Mouse (Mus musculus): ENCODE results near the gene Slc37a1. TPM values are rescaled to one million over a fixed set of nuclear protein-coding genes. Genes with fewer than 3 reads are reported as not detected.

The Slc37a1 gene
- polyA plus RNA-seq (2015; fragmentation: Nextera tagmentation; extraction: Ambion mirVana): 3.3 and 4.0 TPM in 2 replicates

DNA sequence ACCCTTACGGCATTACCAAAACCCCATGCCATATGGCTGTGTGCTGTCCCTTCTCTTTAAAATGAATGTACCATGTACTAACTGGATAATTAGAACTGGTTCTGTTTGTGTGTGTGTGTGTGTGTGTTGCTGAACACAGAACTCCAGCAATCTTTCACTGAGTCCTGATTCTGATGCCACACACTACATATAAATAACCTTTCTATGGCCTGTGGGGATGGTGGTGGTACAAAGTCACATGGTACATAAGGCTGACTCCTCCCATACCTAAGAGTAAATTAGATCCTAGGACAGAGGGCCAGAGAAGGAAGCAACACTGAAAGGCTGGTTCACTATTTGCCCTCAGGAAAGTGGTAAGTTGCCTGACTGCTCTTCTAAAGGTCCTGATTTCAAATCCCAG, at the start of gene Slc37a1:
Gene Slc37a1 (plus strand): TSS at position 301 of the 400 bp plus-strand sequence.
- Histone ChIP-seq H3K9ac (no peak within 1 kb of the TSS), H3K27me3 (no peaks in the 10 kb centered on the region), H3K4me1 (0 out of 2 replicates have a peak, but pooled peaks cover 3% of the 10 kb centered on the region), H3K36me3 (no peaks in the 10 kb centered on the region), H3K27ac (no peak within 1 kb of the TSS), H3K4me2 (no peak within 1 kb of the TSS), H3K4me3 (no peak within 1 kb of the TSS), H3K9me3 (no peaks in the 10 kb centered on the region)
- no peak for ATAC-seq (ENCODE audit: insufficient number of reproducible peaks, low FRiP score, low TSS enrichment, low read depth)
- WGBS: 93% methylated on average over 1 of the region's 1 CpGs

DNA sequence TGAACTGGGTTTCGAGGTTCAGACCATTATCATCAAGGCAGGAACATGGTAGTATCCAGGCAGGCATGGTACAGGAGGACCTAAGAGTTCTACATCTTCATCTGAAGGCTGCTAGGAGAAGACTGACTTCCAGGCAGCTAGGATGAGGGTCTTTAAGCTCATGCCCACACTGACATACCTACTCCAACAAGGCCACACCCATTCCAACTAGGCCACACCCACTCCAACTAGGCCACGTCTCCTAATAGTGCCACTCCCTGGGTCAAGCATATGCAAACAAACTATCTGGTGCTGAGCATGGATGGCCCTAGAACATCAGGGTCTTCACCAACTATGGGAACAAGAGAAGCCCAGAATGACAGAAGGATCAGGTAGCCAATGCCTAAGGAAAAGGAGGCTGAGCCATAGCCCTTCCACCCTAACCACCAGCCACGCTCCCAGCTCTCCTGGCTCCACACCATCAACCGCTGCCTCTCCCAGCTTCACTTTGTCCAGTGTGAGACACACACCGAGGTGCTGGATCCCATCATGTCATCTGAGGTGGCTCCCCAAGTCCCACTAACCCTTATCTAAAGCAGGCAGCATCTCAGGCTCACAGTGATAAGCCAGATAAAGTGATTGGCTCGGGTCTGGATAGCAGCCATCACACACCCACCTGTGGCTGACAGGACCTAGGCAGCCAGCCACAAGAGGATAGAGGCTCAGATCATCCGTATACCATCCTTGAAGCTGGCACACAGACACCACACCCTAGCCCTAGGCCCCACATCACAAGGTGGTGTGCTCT, 48.2 kb upstream of the Slc37a1 start:
- Histone ChIP-seq H3K4me1 (no peaks in the 10 kb centered on the region), H3K9me3 (no peaks in the 10 kb centered on the region)
- 79% methylated on average over 7 of the region's 7 CpGs for WGBS

DNA sequence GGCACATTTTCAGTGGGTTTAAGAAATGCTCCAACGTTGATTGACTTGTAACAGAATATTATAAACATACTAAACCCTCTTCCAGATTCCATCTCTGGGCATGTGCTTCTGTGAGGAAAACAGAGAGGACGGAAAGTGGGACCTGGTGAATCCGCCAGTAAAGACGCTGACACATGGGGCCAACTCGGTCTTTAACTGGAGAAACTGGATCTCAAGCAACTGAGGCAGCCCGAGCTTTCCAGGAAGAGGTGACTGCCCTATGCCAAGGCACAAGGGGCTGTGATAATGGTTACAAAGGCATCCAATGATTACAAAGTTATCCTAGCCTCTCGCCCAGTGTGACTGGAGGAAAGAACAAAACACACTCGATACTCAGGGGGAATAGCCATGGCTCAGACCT, 45.4 kb upstream of the Slc37a1 start:
- no peaks in the 10 kb centered on the region for H3K4me1 ChIP-seq
- no peak overlapping the region for H3K27ac ChIP-seq
- no peak overlapping the region for H3K4me2 ChIP-seq
- H3K36me3 ChIP-seq: no peaks in the 10 kb centered on the region
- H3K4me3 ChIP-seq: no peak overlapping the region
- ATAC-seq (ENCODE audit: insufficient number of reproducible peaks, low FRiP score, low TSS enrichment, low read depth): no peak
- no peaks in the 10 kb centered on the region for H3K27me3 ChIP-seq
- WGBS: 79% methylated on average over 8 of the region's 8 CpGs
- no peak overlapping the region for H3K9ac ChIP-seq
- no peaks in the 10 kb centered on the region for H3K9me3 ChIP-seq

More for the DNA sequence above, 48.2 kb upstream of the Slc37a1 start:
- Histone ChIP-seq H3K36me3 (no peaks in the 10 kb centered on the region), H3K9ac (no peak overlapping the region), H3K27ac (no peak overlapping the region), H3K27me3 (no peaks in the 10 kb centered on the region), H3K4me3 (no peak overlapping the region), H3K4me2 (no peak overlapping the region)
- no peak for ATAC-seq (ENCODE audit: insufficient number of reproducible peaks, low FRiP score, low TSS enrichment, low read depth)

DNA sequence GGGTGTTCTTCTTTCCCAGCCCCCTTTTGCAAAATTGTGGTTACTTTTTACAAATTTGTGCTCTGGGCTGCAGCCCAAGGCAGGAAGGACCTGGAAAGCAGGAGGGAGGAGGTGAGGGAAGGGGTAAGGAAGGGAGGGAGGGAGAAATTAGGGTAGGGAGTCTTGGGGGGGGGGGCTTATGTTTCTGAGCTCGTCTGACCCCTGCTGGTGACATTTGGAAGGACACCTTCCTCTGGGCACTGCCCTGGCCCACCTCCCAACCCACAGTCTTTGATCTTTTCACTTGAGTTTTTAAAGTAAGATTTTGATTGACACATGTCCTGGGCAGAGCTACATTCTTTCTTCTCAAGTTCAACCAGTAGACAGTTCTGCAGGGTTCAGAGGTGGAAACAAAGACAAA, 43.8 kb upstream of the Slc37a1 start:
- WGBS: 0% methylated on average over 1 of the region's 1 CpGs
- Histone ChIP-seq H3K9me3 (no peaks in the 10 kb centered on the region), H3K4me2 (no peak overlapping the region), H3K27ac (no peak overlapping the region), H3K9ac (no peak overlapping the region), H3K36me3 (no peaks in the 10 kb centered on the region), H3K4me3 (no peak overlapping the region), H3K27me3 (no peaks in the 10 kb centered on the region), H3K4me1 (0 out of 2 replicates have a peak, but pooled peaks cover 4% of the 10 kb centered on the region)
- ATAC-seq (ENCODE audit: insufficient number of reproducible peaks, low FRiP score, low TSS enrichment, low read depth): no peak

DNA sequence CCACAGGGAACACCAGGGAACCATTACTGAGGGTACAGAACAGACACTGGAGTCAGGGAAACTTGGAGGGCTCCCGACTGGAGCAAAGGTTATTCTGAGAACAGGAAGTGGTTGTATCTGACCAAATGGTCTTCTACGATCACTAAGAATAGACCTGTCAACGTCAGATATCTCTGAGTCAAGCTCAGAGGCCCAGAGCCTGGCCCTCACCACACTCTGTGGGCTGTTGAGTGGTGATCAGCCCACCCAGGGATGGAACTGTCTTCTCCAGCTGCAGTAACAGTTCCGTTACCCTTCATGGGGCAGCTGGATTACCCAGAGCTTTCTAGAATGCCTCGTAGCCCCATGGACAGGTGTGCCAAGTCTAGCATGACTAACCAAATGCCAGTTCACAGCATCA, 41.3 kb upstream of the Slc37a1 start:
- Histone ChIP-seq H3K9me3 (no peaks in the 10 kb centered on the region), H3K27ac (no peak overlapping the region), H3K4me3 (no peak overlapping the region), H3K9ac (no peak overlapping the region), H3K4me1 (0 out of 2 replicates have a peak, but pooled peaks cover 4% of the 10 kb centered on the region), H3K27me3 (no peaks in the 10 kb centered on the region), H3K4me2 (no peak overlapping the region), H3K36me3 (no peaks in the 10 kb centered on the region)
- WGBS: 67% methylated on average over 5 of the region's 5 CpGs
- ATAC-seq (ENCODE audit: insufficient number of reproducible peaks, low FRiP score, low TSS enrichment, low read depth): no peak

DNA sequence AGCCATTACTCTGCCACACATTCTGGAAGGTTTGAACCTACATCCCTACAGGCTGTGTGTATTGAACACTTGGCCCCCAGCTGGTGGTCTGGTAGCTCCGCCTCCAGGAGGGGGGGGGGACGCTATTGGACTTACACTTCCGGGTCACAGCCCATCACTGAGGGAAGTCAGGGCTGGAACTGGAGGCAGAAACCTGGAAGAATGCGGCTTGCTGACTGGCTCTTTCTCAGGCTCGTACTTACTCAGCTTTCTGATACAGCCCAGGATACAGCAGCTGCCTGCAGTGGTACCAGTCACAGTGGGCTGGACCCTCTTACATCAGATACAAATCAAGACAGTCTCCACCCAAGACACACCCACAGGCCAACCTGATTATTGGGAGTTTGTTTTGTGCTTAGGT, 39.4 kb upstream of the Slc37a1 start:
- Histone ChIP-seq H3K4me1 (0 out of 2 replicates have a peak, but pooled peaks cover 4% of the 10 kb centered on the region), H3K4me3 (no peak overlapping the region), H3K36me3 (no peaks in the 10 kb centered on the region), H3K27me3 (no peaks in the 10 kb centered on the region), H3K9me3 (no peaks in the 10 kb centered on the region), H3K4me2 (no peak overlapping the region), H3K27ac (no peak overlapping the region), H3K9ac (no peak overlapping the region)
- no peak for ATAC-seq (ENCODE audit: insufficient number of reproducible peaks, low FRiP score, low TSS enrichment, low read depth)
- WGBS: 54% methylated on average over 5 of the region's 5 CpGs

DNA sequence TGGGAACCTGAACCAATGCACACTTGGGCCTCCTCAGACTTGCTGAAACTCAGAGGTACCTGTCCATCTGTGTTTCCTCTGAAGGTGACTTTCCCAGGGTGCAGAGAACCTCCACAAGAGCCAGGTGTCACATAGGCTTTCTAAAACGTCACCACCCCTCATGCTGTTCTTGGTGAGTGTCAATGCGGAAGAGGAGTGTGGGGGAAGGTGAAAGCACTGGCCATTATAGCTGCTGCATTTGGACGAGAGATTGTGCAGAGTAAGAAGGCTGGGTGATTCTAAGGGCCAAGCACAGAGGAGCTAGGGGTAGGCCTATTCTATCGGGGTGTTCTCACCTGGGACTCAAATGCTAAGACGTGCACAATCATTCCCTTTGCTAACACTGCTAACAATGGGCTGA, 32.6 kb upstream of the Slc37a1 start:
- WGBS: 61% methylated on average over 5 of the region's 5 CpGs
- Histone ChIP-seq H3K36me3 (no peaks in the 10 kb centered on the region), H3K9ac (no peak overlapping the region), H3K4me3 (no peak overlapping the region), H3K27me3 (no peaks in the 10 kb centered on the region), H3K4me1 (0 out of 2 replicates have a peak, but pooled peaks cover 6% of the 10 kb centered on the region), H3K9me3 (no peaks in the 10 kb centered on the region), H3K27ac (no peak overlapping the region), H3K4me2 (no peak overlapping the region)
- no peak for ATAC-seq (ENCODE audit: insufficient number of reproducible peaks, low FRiP score, low TSS enrichment, low read depth)

DNA sequence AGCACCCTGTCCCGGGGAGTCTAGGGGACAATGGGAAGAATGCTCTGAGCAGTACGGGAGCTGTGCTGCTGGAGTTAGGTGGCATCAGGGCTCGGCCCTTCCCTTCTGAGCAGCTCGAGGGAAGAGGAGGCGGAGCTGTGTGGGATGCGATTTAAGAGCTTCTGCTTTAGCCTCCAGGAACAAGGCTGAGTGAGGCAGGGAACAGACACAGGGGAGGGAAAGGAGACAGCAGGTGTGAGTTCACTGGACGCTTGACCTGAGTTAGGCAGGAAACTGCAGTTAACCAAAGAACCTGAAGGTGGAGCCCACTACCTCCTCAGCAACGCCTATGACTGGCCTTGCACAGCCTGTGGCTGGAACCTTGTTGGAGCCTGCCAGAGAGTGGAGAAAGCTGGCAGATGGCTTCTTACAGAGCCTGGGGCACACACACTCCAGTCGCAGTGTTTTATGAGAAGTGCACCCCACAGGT, 32.1 kb upstream of the Slc37a1 start:
- Histone ChIP-seq H3K27me3 (no peaks in the 10 kb centered on the region), H3K4me2 (0 out of 2 replicates have a peak overlapping the region, but pooled peaks have one; percentile 20), H3K9ac (no peak overlapping the region), H3K9me3 (no peaks in the 10 kb centered on the region), H3K4me1 (0 out of 2 replicates have a peak, but pooled peaks cover 6% of the 10 kb centered on the region), H3K4me3 (no peak overlapping the region), H3K36me3 (no peaks in the 10 kb centered on the region), H3K27ac (no peak overlapping the region)
- whole genome bisulfite sequencing: 13% methylated on average over 9 of the region's 9 CpGs
- peak; percentile 59; the same call in 1 of the 2 replicates for ATAC-seq (ENCODE audit: insufficient number of reproducible peaks, low FRiP score, low TSS enrichment, low read depth)

DNA sequence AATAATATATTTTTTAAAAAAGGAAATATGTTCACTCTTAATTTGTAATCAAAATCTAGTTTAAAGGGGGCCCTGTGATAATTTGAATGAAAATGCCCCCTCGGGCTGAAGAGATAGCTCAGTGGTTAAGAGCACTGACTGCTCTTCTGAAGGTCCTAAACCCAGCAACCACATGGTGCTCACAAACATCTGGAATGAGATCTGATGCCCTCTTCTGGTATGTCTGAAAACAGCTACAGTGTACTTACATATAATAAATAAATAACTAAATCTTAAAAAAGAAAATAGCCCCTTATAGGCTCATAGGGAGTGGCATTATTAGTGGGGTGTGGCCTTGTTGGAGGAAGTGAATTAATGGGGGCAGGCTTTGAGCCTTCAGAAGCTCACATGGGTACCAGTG, 29.4 kb upstream of the Slc37a1 start:
- Histone ChIP-seq H3K36me3 (no peaks in the 10 kb centered on the region), H3K4me1 (0 out of 2 replicates have a peak, but pooled peaks cover 6% of the 10 kb centered on the region), H3K4me3 (no peak overlapping the region), H3K27ac (no peak overlapping the region), H3K27me3 (no peaks in the 10 kb centered on the region), H3K4me2 (no peak overlapping the region), H3K9me3 (no peaks in the 10 kb centered on the region), H3K9ac (no peak overlapping the region)
- WGBS: 94% methylated on average over 1 of the region's 1 CpGs
- ATAC-seq (ENCODE audit: insufficient number of reproducible peaks, low FRiP score, low TSS enrichment, low read depth): no peak

DNA sequence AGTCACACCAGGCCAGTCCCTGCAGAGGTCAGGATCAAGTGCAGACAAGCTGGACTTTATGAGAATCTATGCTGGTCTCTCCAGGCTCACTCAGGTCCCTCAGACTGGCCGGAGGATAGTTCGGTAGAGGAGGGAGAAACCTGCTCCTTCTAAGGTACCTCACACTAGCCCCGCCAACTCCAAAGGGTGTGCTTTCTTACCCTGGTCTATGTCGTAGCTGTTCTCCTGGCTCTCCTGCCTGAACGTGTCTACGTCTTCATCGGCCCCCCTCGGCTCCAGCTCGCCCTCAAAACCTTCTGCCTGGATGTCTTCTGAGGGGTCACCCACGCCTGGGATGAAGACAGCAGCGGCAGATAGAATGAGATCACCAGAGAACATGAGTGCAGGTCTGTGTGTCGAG, 28.7 kb upstream of the Slc37a1 start:
- Histone ChIP-seq H3K9me3 (no peaks in the 10 kb centered on the region), H3K27me3 (no peaks in the 10 kb centered on the region), H3K27ac (no peak overlapping the region), H3K4me1 (0 out of 2 replicates have a peak, but pooled peaks cover 6% of the 10 kb centered on the region), H3K36me3 (no peaks in the 10 kb centered on the region), H3K4me2 (no peak overlapping the region), H3K9ac (no peak overlapping the region), H3K4me3 (no peak overlapping the region)
- WGBS: 90% methylated on average over 12 of the region's 12 CpGs
- no peak for ATAC-seq (ENCODE audit: insufficient number of reproducible peaks, low FRiP score, low TSS enrichment, low read depth)

DNA sequence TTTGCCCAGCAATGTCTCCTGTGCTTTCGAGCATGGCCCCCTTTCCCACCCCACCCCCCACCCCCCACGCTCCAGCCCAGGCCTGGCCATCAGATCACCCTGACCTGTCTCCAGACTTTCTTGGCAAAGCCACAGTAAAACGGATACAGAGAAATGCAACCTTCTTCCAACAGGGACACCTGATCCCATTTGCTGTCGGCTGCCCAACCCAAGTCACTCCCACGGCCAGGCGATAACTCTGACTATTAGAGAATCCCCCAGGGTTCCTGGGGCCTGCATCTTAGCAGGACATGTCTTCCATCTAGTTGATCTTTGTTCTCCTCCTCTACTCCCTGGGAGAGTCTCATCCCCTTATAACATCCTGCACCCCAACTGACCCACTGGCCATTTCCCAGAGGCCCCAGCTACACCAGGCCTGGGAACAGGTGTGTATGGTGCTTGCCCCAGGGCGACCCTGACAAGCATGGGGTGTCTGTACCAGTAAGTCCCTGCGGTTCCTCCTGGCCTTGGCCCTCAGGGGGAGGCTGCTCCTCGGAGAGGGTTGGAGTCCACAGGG, 28.2 kb upstream of the Slc37a1 start:
- H3K4me2 ChIP-seq: no peak overlapping the region
- no peaks in the 10 kb centered on the region for H3K27me3 ChIP-seq
- H3K36me3 ChIP-seq: no peaks in the 10 kb centered on the region
- no peak for ATAC-seq (ENCODE audit: insufficient number of reproducible peaks, low FRiP score, low TSS enrichment, low read depth)
- no peak overlapping the region for H3K9ac ChIP-seq
- WGBS: 73% methylated on average over 9 of the region's 9 CpGs
- 0 out of 2 replicates have a peak, but pooled peaks cover 6% of the 10 kb centered on the region for H3K4me1 ChIP-seq
- H3K9me3 ChIP-seq: no peaks in the 10 kb centered on the region
- no peak overlapping the region for H3K27ac ChIP-seq
- H3K4me3 ChIP-seq: no peak overlapping the region

DNA sequence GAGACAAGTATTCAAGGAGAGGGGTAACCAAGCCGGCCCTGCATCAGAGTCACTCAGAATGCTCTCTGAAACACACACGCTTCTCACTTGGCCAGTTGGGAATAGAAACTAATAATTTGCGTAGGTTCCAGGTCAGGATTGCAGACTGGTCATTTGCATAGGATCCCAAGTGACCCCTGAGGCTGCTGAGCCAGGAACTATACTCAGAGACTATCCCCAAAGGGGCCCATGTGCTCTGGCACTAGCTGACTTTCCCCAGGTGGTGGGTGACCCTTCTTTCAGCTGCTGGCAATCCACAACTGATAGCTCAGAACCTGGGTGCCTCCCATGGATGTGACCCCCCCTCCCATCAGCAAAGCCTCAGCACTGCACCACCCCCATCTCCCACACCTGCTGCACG, 27.4 kb upstream of the Slc37a1 start:
- Histone ChIP-seq H3K27ac (no peak overlapping the region), H3K9me3 (no peaks in the 10 kb centered on the region), H3K27me3 (no peaks in the 10 kb centered on the region), H3K9ac (no peak overlapping the region), H3K4me3 (no peak overlapping the region), H3K4me2 (no peak overlapping the region), H3K4me1 (0 out of 2 replicates have a peak, but pooled peaks cover 6% of the 10 kb centered on the region), H3K36me3 (no peaks in the 10 kb centered on the region)
- no peak for ATAC-seq (ENCODE audit: insufficient number of reproducible peaks, low FRiP score, low TSS enrichment, low read depth)
- 78% methylated on average over 4 of the region's 4 CpGs for WGBS

All from limb, embryonic 15.5 days (tissue).